Mouse (Mus musculus): ENCODE data around the gene Btbd9. TPM values are rescaled to one million over a fixed set of nuclear protein-coding genes. Genes with fewer than 3 reads are reported as not detected.

The Btbd9 gene
- 32.5 and 33.4 TPM in 2 replicates for total RNA-seq (2017)

DNA sequence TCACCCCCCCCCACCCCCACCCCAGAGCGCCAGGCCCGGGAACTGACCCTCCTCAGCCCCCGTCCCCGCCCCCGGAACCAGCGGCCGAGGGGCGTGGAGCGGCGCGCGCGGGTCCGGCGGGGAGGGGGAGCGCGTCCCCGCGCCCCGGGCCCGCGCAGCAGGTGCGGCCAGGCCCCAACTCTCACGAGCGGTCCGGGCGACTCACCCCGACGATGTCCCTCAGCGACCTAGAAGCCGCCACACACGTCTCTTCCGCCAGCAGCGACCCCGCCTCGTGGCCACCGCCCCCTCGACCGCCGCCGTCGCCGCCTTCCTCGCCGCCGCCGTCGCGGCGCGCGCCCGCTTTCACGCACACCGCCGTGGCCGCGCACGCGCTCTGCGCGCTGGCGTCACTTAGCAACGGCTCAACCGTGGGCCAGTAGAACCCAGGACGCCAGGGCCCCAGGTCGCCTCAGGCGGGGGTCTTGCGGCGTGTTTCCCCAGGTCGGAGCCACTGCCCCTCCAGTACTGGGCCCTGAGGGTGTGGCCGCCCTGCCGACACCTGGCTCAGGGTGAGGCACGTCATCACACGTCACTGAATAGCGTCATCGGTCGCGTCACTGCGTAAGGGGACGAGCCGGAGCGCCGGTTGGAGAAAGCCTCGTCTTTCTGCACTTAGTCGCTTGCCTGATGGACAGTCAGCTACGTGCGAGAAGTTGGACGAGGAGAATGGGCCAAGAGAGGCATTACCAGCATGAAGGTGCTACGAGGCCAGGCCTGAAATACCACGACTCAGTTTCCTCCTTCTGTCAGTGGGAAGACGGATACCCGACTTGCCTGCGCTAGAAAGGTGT, at the start of gene Btbd9:
TSS of gene Btbd9 (minus strand) at position 548 of the 833 bp plus-strand sequence.
- ATAC-seq (replicated peaks in 1 of 2; ENCODE audit: insufficient read depth in 1 of 2, low FRiP score in 2 of 2, low TSS enrichment in 1 of 2, low read depth in 1 of 2, poor library complexity in 2 of 2, severe bottlenecking in 2 of 2), result peak; percentile 87 to 94

DNA sequence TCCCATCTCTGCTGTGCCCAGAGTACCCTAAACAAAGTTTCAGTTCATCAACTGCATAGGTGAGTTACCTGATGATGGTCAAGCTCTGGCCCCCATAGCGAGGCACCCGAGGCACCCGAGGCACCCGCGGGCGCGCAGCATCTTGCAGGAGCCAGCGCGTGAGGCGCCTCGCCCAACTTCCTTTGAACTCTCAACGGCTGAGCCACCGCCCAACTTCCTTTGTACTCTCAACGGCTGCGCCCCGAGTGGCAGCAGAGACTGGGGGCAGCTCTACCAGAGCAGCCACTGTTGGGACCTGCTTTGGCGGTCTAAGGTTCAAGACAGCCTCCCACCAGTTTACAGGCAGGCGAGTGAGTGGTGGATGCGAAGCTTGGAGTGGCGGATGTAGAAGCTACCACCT, 47.8 kb upstream of the Btbd9 start, which contains the start of gene Dnah8:
TSS of gene Dnah8 (plus strand) at position 223 of the 400 bp plus-strand sequence.
- ATAC-seq (replicated peaks in 1 of 2; ENCODE audit: insufficient read depth in 1 of 2, low FRiP score in 2 of 2, low TSS enrichment in 1 of 2, low read depth in 1 of 2, poor library complexity in 2 of 2, severe bottlenecking in 2 of 2), result peak; percentile 69 to 84

DNA sequence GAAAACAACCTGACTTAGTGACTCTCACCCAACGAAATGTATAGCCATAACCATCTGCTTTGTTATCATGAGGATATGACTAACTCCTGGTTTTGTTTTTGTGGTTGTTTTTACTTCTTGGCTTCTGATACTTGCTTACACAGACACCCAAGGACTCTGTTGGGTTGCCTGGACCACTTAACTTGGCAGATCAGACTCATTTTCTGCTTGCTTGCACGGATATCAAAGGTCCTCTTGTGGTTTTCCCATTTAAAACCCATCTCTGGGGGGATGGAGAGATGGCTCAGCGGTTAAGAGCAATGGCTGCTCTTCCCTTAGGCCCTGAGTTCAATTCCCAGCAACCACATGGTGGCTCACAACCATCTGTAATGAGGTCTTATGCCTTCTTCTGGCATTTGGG, 46.9 kb upstream of the Btbd9 start:
- no peak for ATAC-seq (replicated peaks in 1 of 2; ENCODE audit: insufficient read depth in 1 of 2, low FRiP score in 2 of 2, low TSS enrichment in 1 of 2, low read depth in 1 of 2, poor library complexity in 2 of 2, severe bottlenecking in 2 of 2)

DNA sequence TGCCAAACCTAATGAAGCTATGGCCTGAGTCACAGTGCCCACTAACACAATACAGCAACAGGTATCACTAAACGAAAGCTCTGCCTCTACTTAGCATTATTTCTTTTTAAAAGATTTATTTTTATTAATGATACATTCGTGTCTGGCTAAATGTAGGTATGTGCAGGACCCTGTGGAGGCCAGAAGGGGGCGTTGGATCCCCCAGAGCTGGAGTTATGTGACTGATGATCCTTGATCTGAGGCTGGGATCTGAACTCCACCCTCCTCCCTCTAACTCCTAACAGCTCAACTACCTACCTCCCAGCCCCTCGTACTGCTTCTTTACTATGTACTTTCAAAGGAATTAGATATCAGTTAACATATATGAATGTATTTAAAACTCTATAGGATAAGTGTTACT, 45.2 kb upstream of the Btbd9 start:
- no peak for ATAC-seq (replicated peaks in 1 of 2; ENCODE audit: insufficient read depth in 1 of 2, low FRiP score in 2 of 2, low TSS enrichment in 1 of 2, low read depth in 1 of 2, poor library complexity in 2 of 2, severe bottlenecking in 2 of 2)

DNA sequence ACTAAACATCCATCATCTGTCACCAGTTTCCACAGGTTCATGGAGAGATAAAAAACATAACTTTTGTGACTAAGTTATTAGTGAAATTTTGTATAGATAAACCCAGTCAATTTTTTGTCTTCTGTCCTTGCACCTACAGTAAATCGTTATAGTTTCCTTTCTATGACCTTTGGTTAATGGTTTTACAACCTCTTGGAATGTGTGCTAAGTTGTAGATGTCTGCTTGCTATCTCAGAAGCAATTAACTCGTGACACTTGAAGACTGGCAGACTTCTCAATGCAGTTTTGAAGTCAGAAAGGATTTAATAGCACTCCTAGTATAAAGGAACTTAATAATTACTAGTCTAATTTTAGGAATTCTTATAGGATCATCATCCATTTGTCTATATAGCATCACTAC, 44.3 kb upstream of the Btbd9 start:
- ATAC-seq (replicated peaks in 1 of 2; ENCODE audit: insufficient read depth in 1 of 2, low FRiP score in 2 of 2, low TSS enrichment in 1 of 2, low read depth in 1 of 2, poor library complexity in 2 of 2, severe bottlenecking in 2 of 2), result no peak

DNA sequence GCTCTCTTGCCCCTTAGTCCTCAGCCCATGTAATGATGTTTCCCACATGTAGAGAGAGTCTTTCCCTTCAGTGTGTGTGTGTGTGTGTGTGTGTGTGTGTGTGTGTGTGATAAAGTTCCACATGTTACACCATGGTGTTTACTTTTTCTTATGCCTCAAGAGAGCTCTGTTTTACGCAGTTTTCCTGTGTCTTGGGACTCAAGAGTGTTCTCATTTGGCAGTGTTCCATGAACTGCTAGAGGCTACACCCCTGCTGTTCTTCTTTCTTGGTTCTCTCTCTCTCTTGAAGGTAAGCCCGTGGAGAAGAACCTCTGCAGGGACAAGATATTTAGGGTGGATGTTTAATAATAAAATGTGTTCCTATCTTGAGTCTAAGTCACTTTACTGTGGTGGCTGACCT, 42.9 kb upstream of the Btbd9 start:
- no peak for ATAC-seq (replicated peaks in 1 of 2; ENCODE audit: insufficient read depth in 1 of 2, low FRiP score in 2 of 2, low TSS enrichment in 1 of 2, low read depth in 1 of 2, poor library complexity in 2 of 2, severe bottlenecking in 2 of 2)

DNA sequence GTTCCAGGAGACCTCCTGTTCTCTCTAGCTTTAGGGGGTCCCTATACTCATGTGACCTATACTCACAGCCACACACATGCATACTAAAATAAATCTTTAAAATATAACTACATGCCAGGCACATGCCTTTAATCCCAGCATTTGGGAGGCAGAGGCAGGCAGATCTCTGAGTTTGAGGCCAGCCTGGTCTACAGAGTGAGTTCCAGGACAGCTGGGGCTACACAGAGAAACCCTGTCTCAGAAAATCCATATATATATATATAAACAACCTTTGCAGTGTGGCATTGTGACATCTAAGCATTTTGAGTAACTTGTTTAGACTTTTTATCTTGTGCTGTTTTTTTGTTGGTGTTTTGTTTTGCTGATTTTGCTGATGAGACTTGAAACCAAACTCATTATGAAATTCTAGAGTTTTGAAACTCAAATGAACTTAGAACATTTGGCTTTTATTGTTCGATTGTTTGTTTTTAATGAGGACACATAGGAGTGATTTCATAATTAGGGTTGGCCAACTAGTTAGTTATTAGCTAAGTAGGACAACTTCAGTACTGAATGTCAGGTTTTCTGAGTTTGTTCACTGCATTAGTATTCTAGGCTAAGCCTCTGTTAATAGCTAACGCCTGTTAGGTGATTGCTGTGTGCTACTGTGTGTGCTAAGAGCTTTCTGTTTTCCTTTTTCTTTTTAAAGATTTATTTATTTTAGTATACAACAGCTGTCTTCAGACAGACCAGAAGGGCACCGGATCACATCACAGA, 42.0 kb upstream of the Btbd9 start:
- no peak for ATAC-seq (replicated peaks in 1 of 2; ENCODE audit: insufficient read depth in 1 of 2, low FRiP score in 2 of 2, low TSS enrichment in 1 of 2, low read depth in 1 of 2, poor library complexity in 2 of 2, severe bottlenecking in 2 of 2)

DNA sequence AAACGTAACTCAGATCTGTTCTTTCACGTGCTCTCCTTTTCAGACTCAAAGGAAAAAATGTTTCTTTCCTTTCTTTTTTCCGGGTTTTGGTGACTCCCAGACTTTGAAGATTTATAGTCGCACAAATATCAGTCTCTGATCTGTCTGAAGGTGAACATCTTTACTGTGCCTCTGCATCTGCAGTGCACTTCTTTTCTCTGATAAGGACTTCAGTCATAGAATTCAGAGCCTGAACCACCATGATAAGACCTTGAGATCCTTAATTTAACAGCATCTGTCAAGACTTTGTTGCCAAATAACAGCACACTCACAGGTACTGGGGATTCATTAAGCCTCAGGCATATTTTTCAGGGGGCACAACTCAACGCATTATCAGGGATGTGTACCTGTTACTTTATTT, 39.9 kb upstream of the Btbd9 start:
- ATAC-seq (replicated peaks in 1 of 2; ENCODE audit: insufficient read depth in 1 of 2, low FRiP score in 2 of 2, low TSS enrichment in 1 of 2, low read depth in 1 of 2, poor library complexity in 2 of 2, severe bottlenecking in 2 of 2), result no peak

DNA sequence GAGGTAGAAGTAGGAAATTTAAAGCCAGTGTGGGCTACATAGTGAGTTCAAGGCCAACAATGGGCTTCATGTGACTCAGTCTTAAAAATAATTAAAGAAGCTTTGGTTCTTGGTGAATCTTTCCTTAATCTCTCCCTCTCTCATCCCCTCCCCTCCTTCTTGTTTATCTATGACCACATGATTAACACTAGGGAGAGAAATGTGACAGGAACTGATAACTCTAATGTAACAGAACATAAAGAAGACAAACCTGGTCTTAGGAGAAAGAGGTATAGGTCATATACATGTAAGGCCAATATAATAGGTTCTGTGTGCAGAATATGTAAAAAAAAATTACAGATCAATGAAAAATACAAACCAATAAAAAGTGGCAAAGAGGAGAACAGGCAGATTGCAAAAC, 37.1 kb upstream of the Btbd9 start:
- ATAC-seq (replicated peaks in 1 of 2; ENCODE audit: insufficient read depth in 1 of 2, low FRiP score in 2 of 2, low TSS enrichment in 1 of 2, low read depth in 1 of 2, poor library complexity in 2 of 2, severe bottlenecking in 2 of 2), result no peak

DNA sequence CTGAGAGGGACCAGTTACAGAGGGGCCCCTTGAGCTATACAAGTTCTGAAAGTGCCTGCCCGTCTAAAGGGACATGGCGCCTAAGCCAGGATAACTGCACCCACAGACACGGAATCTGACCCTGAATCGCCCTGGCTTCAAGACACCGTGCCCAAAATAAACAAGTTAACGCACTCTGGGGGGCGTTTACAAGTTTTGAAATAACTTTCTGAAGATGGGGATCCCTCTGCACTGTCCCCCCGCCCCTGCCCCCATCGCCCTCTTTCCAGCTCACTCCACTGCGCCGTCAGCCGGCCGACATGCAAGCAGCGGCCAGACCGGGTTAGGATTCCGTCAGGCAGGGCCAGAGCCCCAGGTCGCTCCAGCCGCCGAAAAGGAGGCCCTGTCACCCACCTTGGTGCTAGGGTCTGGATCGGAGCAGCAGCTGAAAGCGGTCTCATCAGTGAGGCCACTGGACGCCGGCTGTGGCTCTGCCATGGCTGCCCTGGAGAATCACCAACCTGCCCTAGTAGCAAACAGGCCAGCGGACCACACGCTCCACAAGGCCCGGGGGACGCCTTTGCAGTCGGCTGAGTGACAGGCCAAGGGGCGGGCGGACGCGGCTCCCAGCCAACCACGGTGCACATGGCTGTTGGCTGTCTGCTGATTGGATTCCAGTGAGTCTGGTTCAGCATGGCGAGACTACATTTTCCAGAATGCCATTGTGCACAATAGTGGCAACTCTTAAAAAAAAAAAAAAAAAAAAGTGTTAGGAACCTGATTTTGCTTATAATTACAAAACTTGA, 36.0 kb upstream of the Btbd9 start:
- ATAC-seq (replicated peaks in 1 of 2; ENCODE audit: insufficient read depth in 1 of 2, low FRiP score in 2 of 2, low TSS enrichment in 1 of 2, low read depth in 1 of 2, poor library complexity in 2 of 2, severe bottlenecking in 2 of 2), result peak; percentile 100

DNA sequence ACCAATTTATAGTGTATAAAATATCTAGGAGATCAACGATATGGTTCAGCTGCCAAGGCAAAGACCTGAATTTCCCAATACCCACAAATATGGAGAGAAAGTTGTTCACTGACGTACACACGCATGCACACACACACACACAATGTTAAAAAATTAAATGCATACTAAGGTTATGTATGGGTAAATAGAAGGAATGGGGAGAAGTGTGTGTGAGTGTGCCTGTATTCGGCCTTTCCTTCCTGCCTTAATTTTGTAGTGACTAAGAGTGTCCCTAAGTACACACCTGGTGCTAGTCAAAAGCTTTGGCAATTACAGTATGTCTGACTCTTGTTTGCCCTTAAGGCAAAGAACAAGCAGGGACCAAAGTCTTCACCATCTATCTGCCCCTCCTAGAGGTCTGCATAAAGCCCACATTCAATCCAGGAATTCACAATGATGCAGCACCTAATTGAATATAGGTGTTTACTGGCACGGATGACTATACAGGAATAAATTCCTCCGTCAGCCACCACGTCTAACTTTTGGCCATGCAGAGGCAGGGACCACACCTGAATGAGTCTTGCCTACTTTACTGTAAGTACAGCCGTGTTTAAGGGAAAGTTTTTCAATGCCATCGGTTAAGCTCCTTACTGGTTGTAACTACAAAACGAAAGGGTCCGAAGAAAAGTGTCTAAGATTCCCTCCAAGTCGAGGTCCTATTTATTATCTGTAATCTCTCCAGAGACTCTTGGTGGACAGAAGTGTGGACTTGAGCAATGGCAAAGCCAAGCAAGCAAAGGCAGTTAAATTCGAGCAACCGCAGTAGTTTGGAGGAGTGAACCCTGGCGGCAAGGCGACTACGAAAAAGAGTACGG, 35.2 kb upstream of the Btbd9 start:
- ATAC-seq (replicated peaks in 1 of 2; ENCODE audit: insufficient read depth in 1 of 2, low FRiP score in 2 of 2, low TSS enrichment in 1 of 2, low read depth in 1 of 2, poor library complexity in 2 of 2, severe bottlenecking in 2 of 2), result no peak

DNA sequence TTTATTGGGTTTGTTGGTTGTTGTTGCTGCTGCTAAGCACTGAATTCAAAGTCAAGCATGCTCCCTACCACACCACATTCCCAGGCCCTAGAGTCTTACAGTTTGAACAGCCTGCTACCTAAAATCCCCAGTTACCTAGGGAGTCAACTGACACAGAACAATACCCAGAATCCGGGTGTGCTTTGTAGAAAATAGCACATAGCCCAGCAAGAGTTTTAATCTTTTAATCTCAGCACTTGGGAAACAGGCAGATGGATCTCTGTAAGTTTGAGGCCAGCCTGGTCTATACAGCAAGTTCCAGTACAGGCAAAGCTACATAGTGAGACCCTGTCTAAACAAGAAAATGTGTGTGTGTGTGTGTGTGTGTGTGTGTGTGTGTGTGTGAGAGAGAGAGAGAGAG, 34.5 kb upstream of the Btbd9 start:
- ATAC-seq (replicated peaks in 1 of 2; ENCODE audit: insufficient read depth in 1 of 2, low FRiP score in 2 of 2, low TSS enrichment in 1 of 2, low read depth in 1 of 2, poor library complexity in 2 of 2, severe bottlenecking in 2 of 2), result no peak

DNA sequence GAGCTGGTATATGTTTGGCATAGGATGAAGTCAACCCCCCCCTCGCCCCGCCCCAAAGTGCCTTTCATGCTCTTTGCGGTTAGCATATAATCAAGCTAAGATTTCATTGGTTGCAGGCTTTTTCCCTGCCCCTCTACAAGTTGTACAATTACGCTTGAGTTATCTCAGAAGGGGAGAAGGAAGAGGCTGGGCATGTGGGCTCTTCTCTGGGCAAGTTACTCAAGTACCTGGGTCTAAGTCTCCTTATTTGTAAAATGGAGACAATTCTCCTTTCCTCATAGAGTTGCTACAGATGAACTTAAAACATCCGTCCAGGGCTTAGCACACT, 33.7 kb upstream of the Btbd9 start:
- no peak for ATAC-seq (replicated peaks in 1 of 2; ENCODE audit: insufficient read depth in 1 of 2, low FRiP score in 2 of 2, low TSS enrichment in 1 of 2, low read depth in 1 of 2, poor library complexity in 2 of 2, severe bottlenecking in 2 of 2)

DNA sequence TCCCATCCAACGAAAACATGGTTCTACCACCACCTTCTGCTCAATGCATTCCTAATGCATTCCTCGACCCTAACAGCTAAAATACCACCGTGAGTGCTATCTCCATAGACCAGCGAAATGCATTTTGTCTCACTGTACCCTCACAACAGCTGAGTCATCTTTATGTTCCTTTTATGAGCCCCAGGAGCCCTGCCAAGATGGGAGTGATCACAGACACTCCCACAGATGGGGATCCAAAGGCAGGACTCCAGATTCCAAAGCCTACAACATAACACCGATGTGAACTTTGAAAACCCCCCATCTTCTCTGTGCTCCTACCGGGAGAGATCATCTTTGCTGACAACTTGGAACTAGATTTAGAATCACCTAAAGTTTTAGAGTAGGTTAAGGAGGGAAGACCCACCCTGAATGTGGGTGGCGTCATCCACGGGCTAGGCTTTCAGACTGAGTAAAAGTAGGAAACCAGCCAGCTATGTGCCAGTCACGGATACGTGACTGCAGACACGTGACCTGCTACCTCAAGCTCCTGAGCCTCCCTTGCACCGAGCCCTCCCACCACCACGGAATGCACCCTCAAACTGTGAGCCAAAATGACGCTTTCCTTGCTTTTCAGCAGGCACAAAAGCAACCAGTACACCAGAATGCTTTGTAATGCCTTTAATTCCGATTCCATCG, 33.2 kb upstream of the Btbd9 start:
- no peak for ATAC-seq (replicated peaks in 1 of 2; ENCODE audit: insufficient read depth in 1 of 2, low FRiP score in 2 of 2, low TSS enrichment in 1 of 2, low read depth in 1 of 2, poor library complexity in 2 of 2, severe bottlenecking in 2 of 2)

DNA sequence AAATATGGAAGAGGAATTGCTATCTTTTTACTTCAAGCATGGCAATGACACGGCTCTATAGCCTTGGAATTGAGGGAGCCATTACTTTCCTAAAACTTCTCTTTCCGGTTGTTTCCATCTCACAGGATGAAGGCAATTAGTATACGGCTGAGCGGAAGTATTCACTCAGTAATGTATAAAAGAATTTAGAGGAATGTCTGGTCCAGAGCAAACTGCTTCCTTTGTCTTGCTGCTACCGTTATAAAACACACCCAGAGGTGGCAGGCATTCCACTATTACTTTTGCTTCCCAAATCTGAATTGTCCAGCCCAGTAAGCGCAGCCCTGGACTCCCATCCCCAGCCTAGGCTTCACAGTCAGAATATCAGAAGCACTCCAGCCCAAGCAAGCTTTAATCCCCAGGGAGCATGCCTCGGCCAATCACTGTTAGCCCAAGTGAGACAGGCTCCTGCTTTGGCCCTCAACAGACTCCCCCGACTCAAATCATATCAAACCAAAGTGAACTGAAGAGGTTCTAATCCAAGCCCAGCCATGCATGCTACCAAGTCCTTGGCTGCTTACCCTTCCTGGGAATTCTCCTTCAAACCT, 31.7 kb upstream of the Btbd9 start:
- no peak for ATAC-seq (replicated peaks in 1 of 2; ENCODE audit: insufficient read depth in 1 of 2, low FRiP score in 2 of 2, low TSS enrichment in 1 of 2, low read depth in 1 of 2, poor library complexity in 2 of 2, severe bottlenecking in 2 of 2)

DNA sequence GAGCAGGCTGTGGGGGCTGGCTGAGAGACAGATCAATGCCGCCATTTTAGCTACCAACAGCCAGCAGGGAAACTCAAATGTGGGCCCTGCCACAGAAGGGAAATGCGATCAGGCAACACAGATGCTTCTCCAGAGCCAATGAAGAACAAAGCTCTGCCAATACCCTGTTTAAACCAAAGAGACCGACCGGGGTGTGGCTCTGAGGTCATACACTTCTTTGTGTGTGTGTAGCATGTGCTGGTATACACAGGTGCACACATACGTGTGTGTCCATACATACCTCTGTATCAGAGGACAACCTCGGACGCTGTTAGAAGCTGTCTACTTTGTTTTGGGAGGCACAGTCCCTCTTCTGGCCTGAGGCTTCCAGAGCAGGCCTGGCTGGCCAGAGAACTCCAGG, 31.0 kb upstream of the Btbd9 start:
- no peak for ATAC-seq (replicated peaks in 1 of 2; ENCODE audit: insufficient read depth in 1 of 2, low FRiP score in 2 of 2, low TSS enrichment in 1 of 2, low read depth in 1 of 2, poor library complexity in 2 of 2, severe bottlenecking in 2 of 2)
